Mouse (Mus musculus): ENCODE measurements around the gene Myh6. TPM values are rescaled to one million over a fixed set of nuclear protein-coding genes. Genes with fewer than 3 reads are reported as not detected.

The Myh6 gene
- not detected for polyA plus RNA-seq (2014; fragmentation: Illumina TruSeq; extraction: RNeasy Lipid Tissue Mini Kit (QIAGEN cat#74804))

DNA sequence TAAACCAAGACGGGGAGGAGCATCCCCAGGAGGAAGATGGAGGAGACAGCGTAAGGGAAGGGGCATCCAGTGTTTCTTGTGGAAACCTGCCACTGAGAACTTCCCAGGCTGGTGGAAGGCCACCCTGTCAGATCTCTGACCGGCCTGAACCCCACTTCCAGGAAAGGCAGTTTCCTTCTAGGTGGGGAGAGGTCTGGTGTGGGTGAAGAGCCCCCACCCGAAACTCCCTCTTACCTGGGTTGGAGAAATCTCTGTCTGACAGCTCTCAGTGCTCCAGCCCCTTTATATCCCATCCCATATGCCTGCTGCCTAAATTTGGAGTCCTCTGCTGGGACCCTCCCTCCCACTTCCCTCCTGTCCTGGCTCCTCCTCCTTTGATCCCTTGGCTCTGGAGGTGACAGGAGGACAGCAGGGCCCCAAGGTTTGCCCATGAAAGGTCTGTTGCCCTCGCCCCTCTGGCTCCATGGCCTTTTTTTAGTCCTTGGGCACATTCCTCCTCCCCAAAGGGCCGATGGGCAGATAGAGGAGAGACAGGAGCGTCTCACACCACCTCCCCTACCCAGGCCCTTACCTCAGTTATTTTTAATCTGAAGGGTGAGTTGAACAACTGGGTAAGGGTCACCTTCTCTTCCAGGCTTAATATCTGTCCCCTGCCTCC lies at the start of gene Myh6:
Myh6 (minus strand) TSS at position 608 of the 658 bp plus-strand sequence.

DNA sequence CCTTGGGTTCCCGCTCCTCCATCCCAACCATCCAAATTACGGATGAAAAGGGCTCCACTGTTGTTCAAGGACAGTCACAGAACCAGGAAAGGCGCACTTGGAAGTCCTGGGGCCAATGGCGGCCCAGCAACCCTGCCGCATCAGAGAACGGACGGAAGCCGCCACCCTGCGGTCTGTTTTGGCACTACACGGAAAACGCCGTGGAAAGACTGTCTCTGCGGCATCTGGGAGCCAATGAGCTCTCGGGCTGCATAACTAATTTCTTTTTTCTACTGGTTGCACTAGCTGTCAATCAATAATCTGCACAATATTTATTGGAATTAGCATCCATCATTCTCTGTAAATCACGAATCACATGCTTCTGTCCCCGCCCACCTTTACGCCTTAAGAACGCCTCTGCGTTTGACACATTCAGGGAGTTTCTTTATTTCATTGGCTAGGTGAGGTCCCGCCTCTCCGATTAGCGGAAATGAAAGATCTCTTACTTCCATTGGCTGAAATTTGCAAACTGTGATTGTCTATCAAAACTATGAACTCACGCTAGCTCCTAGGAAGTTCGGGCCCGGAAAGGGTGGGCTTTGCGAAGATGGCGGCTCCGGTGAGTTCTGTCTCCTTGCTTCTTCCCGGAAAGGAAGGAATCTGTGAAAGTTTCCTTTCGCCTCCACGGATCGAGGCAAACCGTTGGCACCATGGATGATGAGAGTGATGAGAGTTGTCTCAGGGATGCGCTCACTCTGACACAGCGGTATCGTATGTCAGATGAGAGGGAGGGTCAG lies 48.5 kb upstream of the Myh6 start, which contains the start of gene Ngdn:
Ngdn (plus strand) TSS at position 464 of the 776 bp plus-strand sequence.

DNA sequence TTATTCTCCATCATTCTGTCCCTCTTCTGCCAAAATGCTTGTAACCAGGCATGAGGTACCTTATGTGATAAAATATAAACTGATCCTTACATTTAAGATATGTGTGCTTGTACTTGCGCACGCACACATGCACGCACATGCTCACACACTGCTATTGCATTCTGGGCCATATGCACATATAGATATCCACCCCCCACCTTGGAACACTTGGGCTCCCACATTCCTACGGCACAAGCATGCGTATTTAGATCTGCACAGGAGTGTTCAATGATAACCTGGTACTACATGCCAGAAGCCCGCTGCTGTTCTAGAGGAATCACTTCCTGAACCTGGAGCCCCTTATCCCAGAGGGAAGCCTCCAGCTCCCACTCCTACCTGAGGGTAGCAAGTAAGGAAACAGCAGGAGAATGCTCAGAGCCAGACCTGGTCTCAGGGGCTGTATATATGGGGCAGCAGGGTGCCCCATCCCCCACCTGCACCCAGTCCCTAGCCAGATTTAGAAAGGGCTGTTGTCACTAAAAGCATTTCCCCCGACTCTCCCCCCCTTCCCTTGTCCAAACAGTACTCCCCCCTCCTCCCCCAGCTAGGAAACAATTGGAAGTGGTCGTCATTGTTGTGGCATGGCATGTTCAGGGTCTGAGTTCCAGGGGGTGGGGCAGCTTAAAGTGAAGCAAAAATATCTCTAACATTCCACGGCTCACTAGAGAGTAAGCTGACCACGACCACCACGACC lies 27.6 kb upstream of the Myh6 start, which contains the start of gene Myh7:
Myh7 (minus strand) TSS at position 491 of the 733 bp plus-strand sequence.

GRCm38 (mm10) chr14:54976633-54977032 lies 9.9 kb upstream of the Myh6 start, which contains the start of gene Gm17428:
Gene Gm17428, plus strand, starts transcription at chr14:54976933.

GRCm38 (mm10) chr14:54935904-54936830 lies 30.6 kb downstream of the Myh6 start, which contains the start of gene Cmtm5:
Gene Cmtm5, plus strand, starts transcription at chr14:54936261.

DNA sequence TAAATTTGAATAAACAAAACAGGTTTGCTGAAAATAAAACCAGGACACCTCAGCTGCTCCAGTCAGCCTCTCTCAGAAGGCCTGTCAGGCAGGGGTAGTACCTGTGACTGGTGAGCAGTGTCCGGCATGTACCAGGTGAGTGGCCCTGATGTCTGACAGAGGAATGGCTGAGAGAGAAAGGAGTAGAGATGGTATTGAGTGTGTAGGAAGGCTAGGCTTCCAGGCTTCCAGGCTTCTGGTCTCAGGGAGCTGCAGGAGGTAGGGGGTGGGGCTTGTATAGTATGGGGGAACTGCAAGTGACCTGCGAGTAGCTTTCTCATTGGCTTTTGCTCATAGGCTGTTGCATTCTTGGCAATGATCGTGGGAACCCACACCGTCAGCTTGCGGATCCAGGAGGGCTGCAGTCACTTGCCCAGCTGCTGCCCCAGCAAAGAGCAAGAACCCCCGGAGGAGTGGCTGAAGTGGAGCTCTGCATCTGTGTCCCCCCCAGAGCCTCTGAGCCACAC lies 34.0 kb downstream of the Myh6 start, which contains the start of gene Il25:
Il25 (plus strand) TSS at position 51 of the 506 bp plus-strand sequence.

GRCm38 (mm10) chr14:54925349-54926342 lies 41.1 kb downstream of the Myh6 start, which contains the start of gene Efs:
Gene Efs, minus strand, starts transcription at chr14:54926126.

GRCm38 (mm10) chr14:54912886-54913285 lies 53.8 kb downstream of the Myh6 start, which contains the start of gene Slc22a17:
Gene Slc22a17, minus strand, starts transcription at chr14:54913132.

GRCm38 (mm10) chr14:54892200-54892599 lies 74.5 kb downstream of the Myh6 start, which contains the start of gene Pabpn1:
Gene Pabpn1, plus strand, starts transcription at chr14:54892500.

Other genes with a start within 250 kb of the Myh6 start
- 30.6 TPM for gene Slc7a8, start 185.0 kb downstream of the Myh6 start, polyA plus RNA-seq (2014; fragmentation: Illumina TruSeq; extraction: RNeasy Lipid Tissue Mini Kit (QIAGEN cat#74804))
- gene Rnf212b, start 152.8 kb downstream of the Myh6 start, polyA plus RNA-seq (2014; fragmentation: Illumina TruSeq; extraction: RNeasy Lipid Tissue Mini Kit (QIAGEN cat#74804)): not detected
- gene Homez, start 96.0 kb downstream of the Myh6 start, polyA plus RNA-seq (2014; fragmentation: Illumina TruSeq; extraction: RNeasy Lipid Tissue Mini Kit (QIAGEN cat#74804)): 13.4 TPM
- 8.2 TPM for gene Ppp1r3e, start 89.4 kb downstream of the Myh6 start, polyA plus RNA-seq (2014; fragmentation: Illumina TruSeq; extraction: RNeasy Lipid Tissue Mini Kit (QIAGEN cat#74804))
- gene Bcl2l2, start 83.5 kb downstream of the Myh6 start, polyA plus RNA-seq (2014; fragmentation: Illumina TruSeq; extraction: RNeasy Lipid Tissue Mini Kit (QIAGEN cat#74804)): 9.4 TPM
- not detected for gene Gm20521, start 83.5 kb downstream of the Myh6 start, polyA plus RNA-seq (2014; fragmentation: Illumina TruSeq; extraction: RNeasy Lipid Tissue Mini Kit (QIAGEN cat#74804))
- 45.3 TPM for gene Pabpn1, start 74.4 kb downstream of the Myh6 start, polyA plus RNA-seq (2014; fragmentation: Illumina TruSeq; extraction: RNeasy Lipid Tissue Mini Kit (QIAGEN cat#74804))
- gene Slc22a17, start 53.8 kb downstream of the Myh6 start, polyA plus RNA-seq (2014; fragmentation: Illumina TruSeq; extraction: RNeasy Lipid Tissue Mini Kit (QIAGEN cat#74804)): 0.88 TPM
- 0.63 TPM for gene Efs, start 40.8 kb downstream of the Myh6 start, polyA plus RNA-seq (2014; fragmentation: Illumina TruSeq; extraction: RNeasy Lipid Tissue Mini Kit (QIAGEN cat#74804))
- not detected for gene Il25, start 34.2 kb downstream of the Myh6 start, polyA plus RNA-seq (2014; fragmentation: Illumina TruSeq; extraction: RNeasy Lipid Tissue Mini Kit (QIAGEN cat#74804))
- gene Cmtm5, start 30.7 kb downstream of the Myh6 start, polyA plus RNA-seq (2014; fragmentation: Illumina TruSeq; extraction: RNeasy Lipid Tissue Mini Kit (QIAGEN cat#74804)): not detected
- gene Gm17428, start 10.0 kb upstream of the Myh6 start, polyA plus RNA-seq (2014; fragmentation: Illumina TruSeq; extraction: RNeasy Lipid Tissue Mini Kit (QIAGEN cat#74804)): not detected
- gene Myh7, start 27.7 kb upstream of the Myh6 start, polyA plus RNA-seq (2014; fragmentation: Illumina TruSeq; extraction: RNeasy Lipid Tissue Mini Kit (QIAGEN cat#74804)): not detected
- 5.4 TPM for gene Ngdn, start 48.5 kb upstream of the Myh6 start, polyA plus RNA-seq (2014; fragmentation: Illumina TruSeq; extraction: RNeasy Lipid Tissue Mini Kit (QIAGEN cat#74804))
- 0.46 TPM for gene Zfhx2, start 125.4 kb upstream of the Myh6 start, polyA plus RNA-seq (2014; fragmentation: Illumina TruSeq; extraction: RNeasy Lipid Tissue Mini Kit (QIAGEN cat#74804))
- 5.8 TPM for gene Thtpa, start 127.9 kb upstream of the Myh6 start, polyA plus RNA-seq (2014; fragmentation: Illumina TruSeq; extraction: RNeasy Lipid Tissue Mini Kit (QIAGEN cat#74804))
- gene Ap1g2, start 139.7 kb upstream of the Myh6 start, polyA plus RNA-seq (2014; fragmentation: Illumina TruSeq; extraction: RNeasy Lipid Tissue Mini Kit (QIAGEN cat#74804)): 0.23 TPM
- gene Jph4, start 150.0 kb upstream of the Myh6 start, polyA plus RNA-seq (2014; fragmentation: Illumina TruSeq; extraction: RNeasy Lipid Tissue Mini Kit (QIAGEN cat#74804)): 1.2 TPM